Mouse (Mus musculus): ENCODE results near the gene Cmtm5. TPM values are rescaled to one million over a fixed set of nuclear protein-coding genes. Genes with fewer than 3 reads are reported as not detected.

Cmtm5 gene
- total and polyA plus RNA-seq, 3 experiments = not detected

DNA sequence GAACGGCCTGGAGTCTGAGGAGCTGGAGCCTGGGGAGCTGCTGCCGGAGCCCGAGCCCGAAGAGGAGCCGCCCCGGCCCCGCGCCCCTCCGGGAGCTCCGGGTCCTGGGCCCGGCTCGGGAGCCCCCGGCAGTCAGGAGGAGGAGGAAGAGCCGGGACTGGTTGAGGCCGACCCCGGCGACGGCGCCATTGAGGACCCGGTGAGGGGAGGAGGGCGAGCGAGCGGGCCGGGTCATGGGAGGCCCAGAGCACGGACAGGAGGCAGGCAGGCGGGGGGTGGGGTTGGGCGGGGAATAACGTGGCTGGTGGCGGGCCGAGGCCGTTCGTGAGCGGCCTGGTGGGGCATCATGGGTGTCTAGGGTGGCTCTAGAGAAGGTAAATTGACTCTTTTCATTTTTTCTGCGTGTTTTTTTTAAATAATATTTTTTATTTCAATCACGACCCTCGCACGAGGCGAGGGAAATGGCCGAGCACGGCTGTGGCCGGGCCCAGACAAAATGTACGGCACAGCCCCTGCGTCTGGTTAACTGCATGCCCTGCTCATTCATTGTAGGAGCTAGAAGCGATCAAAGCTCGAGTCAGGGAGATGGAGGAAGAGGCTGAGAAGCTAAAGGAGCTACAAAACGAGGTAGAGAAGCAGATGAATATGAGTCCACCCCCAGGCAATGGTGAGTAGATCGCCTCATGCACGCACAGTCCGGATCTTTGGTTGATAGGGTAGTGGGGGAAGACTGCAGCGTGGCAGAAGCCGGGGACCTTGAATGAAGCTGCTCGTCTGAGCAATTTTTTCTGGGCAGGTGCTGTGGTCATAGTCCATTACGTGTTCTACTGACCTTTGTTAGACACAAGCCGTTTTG lies 41.5 kb upstream of the Cmtm5 start (continued):
- TF ChIP-seq ZMIZ1 (IDR thresholded peaks at IDR 0.05; ENCODE audit: low read depth, low read length) (0 out of 2 replicates have a peak, but pooled peaks have one; percentile 32), USF2 (IDR thresholded peaks at IDR 0.05; ENCODE audit: borderline replicate concordance in 1 of 2, insufficient read depth in 1 of 2, low read depth in 1 of 2, low read length in 2 of 2) (no peak), MYC (IDR thresholded peaks at IDR 0.05; ENCODE audit: low read depth, low read length) (no peak), ZC3H11A (IDR thresholded peaks at IDR 0.05; ENCODE audit: low read depth, low read length) (no peak)

GRCm38 (mm10) chr14:54897445-54897844 lies 38.6 kb upstream of the Cmtm5 start:
- Histone ChIP-seq H3K9ac (ENCODE audit: control insufficient read depth, low read depth, low read length, poor library complexity, severe bottlenecking) (no peak overlapping the region), H3K4me3 (ENCODE audit: control insufficient read depth in 1 of 2, insufficient read depth in 1 of 2, low read depth in 2 of 2, low read length in 2 of 2) (no peak overlapping the region), H3K4me1 (ENCODE audit: control insufficient read depth in 1 of 2, insufficient read depth in 2 of 2, low read length in 2 of 2) (peaks cover 4 to 6% of the 10 kb centered on the region in 2 experiments; a peak in 3 of 4 replicates), H3K9me3 (replicated peaks; ENCODE audit: insufficient read depth, low read length) (no peaks in the 10 kb centered on the region), H3K27ac (ENCODE audit: control insufficient read depth, low read depth, low read length) (no peak overlapping the region), H3K27me3 (ENCODE audit: control insufficient read depth in 1 of 2, insufficient read depth in 2 of 2, low read length in 2 of 2) (no peaks in the 10 kb centered on the region), H3K79me2 (ENCODE audit: control insufficient read depth, insufficient read depth, low read length, poor library complexity) (peaks cover 19% of the 10 kb centered on the region), H3K36me3 (ENCODE audit: control insufficient read depth in 1 of 2, insufficient read depth in 2 of 2, low read length in 2 of 2) (peaks cover 12 to 14% of the 10 kb centered on the region in 2 experiments)
- no peak for DNase-seq (ENCODE audit: low read depth, low spot score)
- TF ChIP-seq USF1 (IDR thresholded peaks at IDR 0.05; ENCODE audit: low read depth, low read length) = no peak
- no peak for TF ChIP-seq ETS1 (IDR thresholded peaks at IDR 0.05; ENCODE audit: low read depth, low read length)
- peak in 1 of 2 experiments; percentile 21; a peak in 1 of 4 replicates for TF ChIP-seq POLR2A (IDR thresholded peaks at IDR 0.05; ENCODE audit: control insufficient read depth in 1 of 2, insufficient read depth in 1 of 2, low read depth in 1 of 2, low read length in 2 of 2, poor library complexity in 1 of 2)

DNA sequence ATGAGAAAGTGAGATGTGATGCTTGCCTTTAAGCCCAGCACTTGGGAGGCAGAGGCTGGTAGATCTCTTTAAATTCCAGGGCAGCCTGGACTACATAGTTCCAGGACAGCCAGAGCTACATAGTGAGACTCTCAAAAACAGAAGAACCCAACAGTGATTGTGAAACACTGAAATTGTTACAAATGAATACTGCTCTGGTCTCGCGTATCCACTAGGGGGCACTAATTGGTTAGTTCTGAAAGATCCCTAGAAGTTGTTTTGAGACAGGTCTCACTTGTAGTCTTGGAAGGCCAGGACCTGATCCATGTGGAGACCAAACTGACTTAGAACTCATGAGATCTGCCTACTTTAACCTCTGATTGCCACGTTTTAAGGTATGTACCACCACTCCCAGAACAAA lies 35.7 kb upstream of the Cmtm5 start:
- Histone ChIP-seq H3K36me3 (ENCODE audit: control insufficient read depth in 1 of 2, insufficient read depth in 2 of 2, low read length in 2 of 2) (peaks cover 7 to 12% of the 10 kb centered on the region in 2 experiments), H3K4me1 (ENCODE audit: control insufficient read depth in 1 of 2, insufficient read depth in 2 of 2, low read length in 2 of 2) (peaks cover 4 to 6% of the 10 kb centered on the region in 2 experiments; a peak in 3 of 4 replicates), H3K9me3 (replicated peaks; ENCODE audit: insufficient read depth, low read length) (no peaks in the 10 kb centered on the region), H3K79me2 (ENCODE audit: control insufficient read depth, insufficient read depth, low read length, poor library complexity) (peaks cover 7% of the 10 kb centered on the region), H3K27me3 (ENCODE audit: control insufficient read depth in 1 of 2, insufficient read depth in 2 of 2, low read length in 2 of 2) (no peaks in the 10 kb centered on the region), H3K4me3 (ENCODE audit: control insufficient read depth in 1 of 2, insufficient read depth in 1 of 2, low read depth in 2 of 2, low read length in 2 of 2) (no peak overlapping the region), H3K9ac (ENCODE audit: control insufficient read depth, low read depth, low read length, poor library complexity, severe bottlenecking) (no peak overlapping the region), H3K27ac (ENCODE audit: control insufficient read depth, low read depth, low read length) (no peak overlapping the region)
- DNase-seq (ENCODE audit: low read depth, low spot score) = peak; percentile 84
- TF ChIP-seq SMC3 (IDR thresholded peaks at IDR 0.05; ENCODE audit: low read depth, low read length) = peak; percentile 69
- TF ChIP-seq POLR2AphosphoS2 (IDR thresholded peaks at IDR 0.05; ENCODE audit: low read length) = 0 out of 2 replicates have a peak, but pooled peaks have one; percentile 12
- TF ChIP-seq CHD2 (IDR thresholded peaks at IDR 0.05; ENCODE audit: low read length) = no peak
- peak; percentile 53 for TF ChIP-seq ZC3H11A (IDR thresholded peaks at IDR 0.05; ENCODE audit: low read depth, low read length)
- no peak for TF ChIP-seq MAFK (IDR thresholded peaks at IDR 0.05; ENCODE audit: borderline replicate concordance, low read depth, low read length)
- TF ChIP-seq ZMIZ1 (IDR thresholded peaks at IDR 0.05; ENCODE audit: low read depth, low read length) = no peak
- no peak; the same call in 1 of the 2 replicates for TF ChIP-seq SIN3A (IDR thresholded peaks at IDR 0.05; ENCODE audit: low read length)
- TF ChIP-seq UBTF (IDR thresholded peaks at IDR 0.05; ENCODE audit: borderline replicate concordance, insufficient read depth, low read depth, low read length) = no peak
- no peak for TF ChIP-seq MAZ (IDR thresholded peaks at IDR 0.05; ENCODE audit: low read depth, low read length)
- TF ChIP-seq POLR2A (IDR thresholded peaks at IDR 0.05; ENCODE audit: control insufficient read depth in 1 of 2, insufficient read depth in 1 of 2, low read depth in 1 of 2, low read length in 2 of 2, poor library complexity in 1 of 2) = 0 out of 4 replicates have a peak, but pooled peaks of 1 of the 2 experiments have one; percentile 15
- TF ChIP-seq JUND (IDR thresholded peaks at IDR 0.05; ENCODE audit: low read depth, low read length) = no peak
- TF ChIP-seq TBP (IDR thresholded peaks at IDR 0.05; ENCODE audit: low read depth, low read length) = no peak
- TF ChIP-seq CHD1 (IDR thresholded peaks at IDR 0.05; ENCODE audit: low read depth, low read length) = no peak
- no peak for TF ChIP-seq E2F4 (IDR thresholded peaks at IDR 0.05; ENCODE audit: borderline replicate concordance, low read depth, low read length)
- peak; percentile 27 to 77 (median 77); a peak in 5 of 6 replicates for TF ChIP-seq CTCF (IDR thresholded peaks at IDR 0.05 in 2 of 3, conservative IDR thresholded peaks at IDR 0.05 in 1 of 3; ENCODE audit: control insufficient read depth in 1 of 3, insufficient read depth in 1 of 3, low read depth in 2 of 3, low read length in 3 of 3, poor library complexity in 1 of 3, severe bottlenecking in 1 of 3)
- peak; percentile 73 for TF ChIP-seq RAD21 (IDR thresholded peaks at IDR 0.05; ENCODE audit: low read depth, low read length)
- TF ChIP-seq USF1 (IDR thresholded peaks at IDR 0.05; ENCODE audit: low read depth, low read length) = no peak
